Mouse (Mus musculus): ENCODE results near the gene Card14.

DNA sequence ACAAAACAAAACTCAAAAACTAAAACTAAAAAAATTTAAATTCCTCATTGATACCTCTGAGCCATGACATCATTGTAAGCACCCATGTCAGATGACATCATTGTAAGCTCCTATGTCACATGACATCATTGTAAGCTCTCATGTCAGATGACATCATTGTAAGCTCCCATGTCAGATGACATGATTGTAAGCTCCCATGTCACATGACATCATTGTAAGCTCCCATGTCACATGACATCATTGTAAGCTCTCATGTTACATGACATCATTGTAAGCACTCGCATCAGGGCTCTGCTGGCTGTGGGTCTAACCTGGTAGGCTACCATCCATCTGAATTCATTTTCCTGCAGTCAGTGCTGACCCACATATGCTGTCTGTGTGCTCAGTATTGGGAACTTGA is 71.0 kb downstream of the Card14 start:
- TF ChIP-seq POLR2A (IDR thresholded peaks at IDR 0.05; ENCODE audit: insufficient read depth, low read depth, low read length): no peak
- TF ChIP-seq CTCF (IDR thresholded peaks at IDR 0.05): no peak

Measured in heart, adult 2 months (tissue).